Mouse (Mus musculus) Patski (cell line): ENCODE measurements around the gene H2-Ob. TPM values are rescaled to one million over a fixed set of nuclear protein-coding genes. Genes with fewer than 3 reads are reported as not detected.

Experiments used
- ATAC-seq: fragments of 100-300 bp; one replicate; pipeline ENCODE4 v1.8.0; 2021
- CTCF ChIA-PET: fragments of 350-600 bp; sonication (Branson Sonifier 250); formaldehyde crosslinking; loops from one replicate; lab custom pipeline; 2022; ENCODE audit warnings: inconsistent platforms; lab: Charles Lee
- POLR2A ChIA-PET: fragments of 350-600 bp; sonication (Branson Sonifier 250); formaldehyde crosslinking; loops from one replicate; lab custom pipeline; 2022; ENCODE audit warnings: antibody characterized with exemption, inconsistent platforms; lab: Charles Lee
- DNase-seq: peaks from one replicate; pipeline ENCODE4 v3.0.0-alpha.2; 2011; ENCODE audit warnings: low read depth, low spot score
- H3K27me3 ChIP-seq: fragments of 371-371 bp; one replicate; pipeline ENCODE4 v1.5.1; 2021
- CTCF ChIP-seq: fragments of 100-300 bp; IDR thresholded peaks from one replicate; pipeline ENCODE4 v1.5.1; 2021
- in situ Hi-C: fragments of 300-500 bp; cut with MboI; formaldehyde crosslinking; loops from 3 replicates; pipeline ENCODE4 v1.11.1; 2018; ENCODE audit warnings: low pct_unique_long_range_greater_than_20kb, mixed read lengths
- polyA plus RNA-seq: library from polyadenylated mRNA; unstranded; gene quantifications from one replicate; pipeline ENCODE4 v1.2.3, GENCODE M21; 2021

The H2-Ob gene
- polyA plus RNA-seq, 1 experiment from 2014 or later, result not detected

DNA sequence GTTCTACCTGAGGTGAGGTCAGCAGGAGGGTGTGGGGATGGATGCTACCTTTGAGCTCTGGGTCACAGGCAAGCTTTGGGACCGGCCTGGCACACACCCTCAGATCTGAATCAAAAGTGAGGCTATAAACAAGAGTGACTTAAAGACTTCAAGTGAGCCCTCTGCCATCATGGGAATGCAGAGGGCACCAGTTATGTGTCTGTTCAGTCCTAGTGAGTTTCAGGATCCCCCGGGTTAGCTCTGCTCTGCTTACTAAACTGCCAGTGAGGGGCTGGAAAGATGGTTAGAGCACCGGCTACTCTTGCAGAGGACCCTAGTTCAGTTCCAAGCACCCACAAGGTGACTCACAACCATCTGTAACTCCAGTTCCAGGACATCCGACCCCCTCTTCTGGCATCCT, 53.9 kb downstream of the H2-Ob start:
- no peak for DNase-seq
- CTCF ChIA-PET, result no interaction called here
- POLR2A ChIA-PET, result no interaction called here
- no peak for ATAC-seq
- in situ Hi-C loops, result no loop called here
- peaks cover 22% of the 10 kb centered on the region for H3K27me3 ChIP-seq
- no peak for TF ChIP-seq CTCF

DNA sequence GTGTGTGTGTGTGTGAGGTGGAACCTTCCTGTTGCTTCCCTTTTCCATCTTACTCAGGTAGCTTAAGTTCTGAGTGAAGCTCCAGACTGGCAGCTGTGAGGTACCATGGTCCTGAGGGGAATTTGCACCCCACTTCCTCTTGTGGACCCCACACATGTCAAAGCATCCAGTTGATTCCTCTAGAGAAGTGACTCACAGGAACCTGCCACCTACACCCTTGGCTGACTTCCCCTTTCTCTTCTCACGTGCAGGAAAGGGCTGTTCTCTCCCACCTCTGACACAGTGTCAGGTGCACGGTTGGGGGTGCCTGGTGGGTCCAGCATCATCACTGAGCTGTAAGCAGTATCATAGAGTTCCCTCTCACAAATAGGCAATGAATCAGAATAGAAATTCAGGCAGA, 54.8 kb downstream of the H2-Ob start:
- ChIA-PET CTCF (no interaction called here), POLR2A (no interaction called here)

GRCm38 (mm10) chr17:34294249-34294648, 55.5 kb downstream of the H2-Ob start:
- in situ Hi-C loops, result no loop called here
- DNase-seq, result no peak
- CTCF ChIA-PET, result interaction anchor here (0.7 kb wide), 1 partner anchor 19 kb away, joined by 3 read pairs; no protein-coding TSS in a partner anchor
- POLR2A ChIA-PET, result no interaction called here
- no peak for TF ChIP-seq CTCF
- H3K27me3 ChIP-seq, result peaks cover 22% of the 10 kb centered on the region
- ATAC-seq, result no peak

More for the DNA sequence above, 54.8 kb downstream of the H2-Ob start:
- no peak for ATAC-seq
- TF ChIP-seq CTCF, result no peak
- in situ Hi-C loops, result no loop called here
- H3K27me3 ChIP-seq, result peaks cover 22% of the 10 kb centered on the region
- DNase-seq, result no peak

- ATAC-seq (no peak), DNase-seq (no peak)
- POLR2A ChIA-PET, result no interaction called here
- in situ Hi-C loops, result no loop called here
- no peak for TF ChIP-seq CTCF
- H3K27me3 ChIP-seq, result peaks cover 14% of the 10 kb centered on the region
- CTCF ChIA-PET, result no interaction called here
Observed at GRCm38 (mm10) chr17:34295307-34295706, 56.6 kb downstream of the H2-Ob start.

DNA sequence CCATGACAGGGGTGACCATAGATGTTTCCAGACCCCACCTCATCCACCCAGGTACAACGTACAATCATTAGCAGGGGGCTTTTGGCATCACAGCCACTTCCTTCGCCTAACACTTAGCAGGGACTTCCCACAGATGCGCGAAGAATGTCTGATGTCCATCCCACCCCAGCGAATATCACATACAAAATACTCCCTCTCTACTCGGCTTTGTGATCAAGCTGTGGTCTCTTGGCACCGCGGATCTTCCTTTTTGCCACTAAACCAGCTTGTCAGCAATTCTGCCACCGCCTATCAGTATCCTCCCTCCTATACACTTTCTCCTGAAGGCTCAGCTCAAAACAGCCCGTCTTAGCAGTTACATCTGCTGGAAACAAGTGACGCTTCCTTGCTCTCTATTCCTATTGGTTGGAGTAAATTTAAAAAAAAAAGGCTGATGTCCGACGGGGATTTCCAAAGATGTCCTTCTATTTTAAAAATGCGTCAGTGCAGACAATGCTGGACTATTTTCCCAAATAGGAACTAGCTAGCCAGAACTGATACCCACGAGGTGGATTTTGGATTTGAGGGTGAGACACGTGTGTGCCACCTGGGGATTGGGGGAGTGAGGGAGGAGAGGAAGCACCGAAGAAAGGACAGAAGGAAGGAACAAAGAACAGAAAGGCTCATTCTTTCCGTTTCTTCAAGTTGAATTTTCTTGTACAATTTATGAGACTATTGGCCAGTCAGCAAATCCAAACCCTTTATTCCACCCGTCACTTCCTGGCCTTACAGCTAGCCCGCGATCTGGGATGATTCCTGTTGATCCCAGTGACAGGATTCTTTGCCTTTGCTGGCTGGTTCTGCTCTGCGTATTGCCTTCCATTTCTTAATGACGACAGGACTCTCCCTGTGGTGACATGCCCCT, 57.4 kb downstream of the H2-Ob start:
- ChIA-PET POLR2A (no interaction called here), CTCF (no interaction called here)
- TF ChIP-seq CTCF, result no peak
- ATAC-seq (no peak), DNase-seq (no peak)
- peaks cover 10% of the 10 kb centered on the region for H3K27me3 ChIP-seq
- in situ Hi-C loops, result no loop called here

- POLR2A ChIA-PET, result no interaction called here
- CTCF ChIA-PET, result interaction anchor here (1.1 kb wide), 1 partner anchor 10 kb away, joined by 3 read pairs; no protein-coding TSS in a partner anchor
- DNase-seq (no peak), ATAC-seq (no peak)
- peaks cover 10% of the 10 kb centered on the region for H3K27me3 ChIP-seq
- no peak for TF ChIP-seq CTCF
- in situ Hi-C loops, result no loop called here
Observed at GRCm38 (mm10) chr17:34299356-34299755, 60.7 kb downstream of the H2-Ob start.

GRCm38 (mm10) chr17:34300071-34300470, 61.4 kb downstream of the H2-Ob start:
- no peak for ATAC-seq
- no peak for TF ChIP-seq CTCF
- ChIA-PET CTCF (interaction anchor here (1.1 kb wide), 1 partner anchor 11 kb away, joined by 3 read pairs; no protein-coding TSS in a partner anchor), POLR2A (no interaction called here)
- in situ Hi-C loops, result no loop called here
- DNase-seq, result no peak
- peaks cover 9% of the 10 kb centered on the region for H3K27me3 ChIP-seq

DNA sequence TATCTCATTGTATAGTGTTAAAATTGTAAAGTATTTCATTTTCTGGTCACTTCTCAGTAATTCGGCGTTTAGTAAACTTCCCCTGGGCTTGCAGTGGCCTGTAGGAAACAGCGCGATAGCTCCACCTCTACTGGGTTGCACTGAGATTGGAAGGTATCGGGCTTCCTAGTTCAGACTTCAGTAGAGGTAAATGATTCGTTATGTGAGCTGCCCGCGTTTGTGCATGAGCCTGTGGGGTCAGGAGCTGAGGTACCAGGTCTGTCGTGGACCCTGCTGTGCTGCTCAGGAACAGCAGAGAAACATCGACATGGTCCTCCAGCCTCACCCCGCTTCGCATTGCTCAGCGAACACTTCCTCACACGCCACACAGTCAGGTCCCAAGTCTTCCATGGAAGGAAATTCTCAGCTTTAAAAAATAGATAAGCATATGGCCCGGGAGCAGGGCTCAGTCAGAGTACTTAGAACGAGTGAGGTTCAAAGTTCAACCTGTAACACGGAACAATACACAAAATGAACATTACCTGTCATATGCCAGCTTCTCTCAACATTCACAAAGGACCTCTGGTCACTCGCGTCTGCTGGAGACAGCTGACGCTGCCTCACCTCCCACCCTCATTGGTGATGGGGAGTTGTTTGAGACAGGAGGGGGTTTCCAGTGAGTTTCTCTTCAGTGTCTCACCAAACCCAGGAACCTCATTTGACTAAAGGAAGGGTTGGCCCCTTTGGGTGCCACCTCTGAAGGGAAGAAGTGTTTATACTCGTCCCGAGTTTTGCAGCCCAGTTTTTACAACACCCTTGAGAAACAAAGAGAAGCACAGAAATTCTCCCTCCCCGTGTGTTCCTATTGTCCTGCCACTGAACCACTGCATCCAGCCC, 62.2 kb downstream of the H2-Ob start:
- TF ChIP-seq CTCF, result no peak
- CTCF ChIA-PET, result interaction anchor here (1.1 kb wide), 1 partner anchor 12 kb away, joined by 3 read pairs; no protein-coding TSS in a partner anchor
- in situ Hi-C loops, result no loop called here
- H3K27me3 ChIP-seq, result peaks cover 6% of the 10 kb centered on the region
- no peak for ATAC-seq
- DNase-seq, result no peak
- POLR2A ChIA-PET, result no interaction called here

GRCm38 (mm10) chr17:34301670-34302190, 63.0 kb downstream of the H2-Ob start:
- ATAC-seq (no peak), DNase-seq (no peak)
- CTCF ChIA-PET, result no interaction called here
- TF ChIP-seq CTCF, result no peak
- POLR2A ChIA-PET, result interaction anchor here (0.7 kb wide), 1 partner anchor 95 kb away, joined by 5 read pairs; no protein-coding TSS in a partner anchor
- peaks cover 6% of the 10 kb centered on the region for H3K27me3 ChIP-seq
- in situ Hi-C loops, result no loop called here

- POLR2A ChIA-PET, result no interaction called here
- ATAC-seq, result no peak
- in situ Hi-C loops, result no loop called here
Observed at GRCm38 (mm10) chr17:34303789-34304188, 65.1 kb downstream of the H2-Ob start.

More at GRCm38 (mm10) chr17:34303789-34304188, 65.1 kb downstream of the H2-Ob start:
- H3K27me3 ChIP-seq, result peaks cover 6% of the 10 kb centered on the region
- no peak for TF ChIP-seq CTCF
- CTCF ChIA-PET, result no interaction called here
- no peak for DNase-seq

Other genes with a start within 250 kb of the H2-Ob start
- gene H2-K1, start 238.6 kb upstream of the H2-Ob start, polyA plus RNA-seq, result 79.5 TPM
- 31.1 TPM for gene Ring1, start 214.2 kb upstream of the H2-Ob start, polyA plus RNA-seq
- gene H2-Ke6, start 210.8 kb upstream of the H2-Ob start, polyA plus RNA-seq, result 49.3 TPM
- 189 TPM for gene Slc39a7, start 207.2 kb upstream of the H2-Ob start, polyA plus RNA-seq
- gene Rxrb, start 207.1 kb upstream of the H2-Ob start, polyA plus RNA-seq, result 57.1 TPM
- 0.60 TPM for gene Col11a2, start 199.5 kb upstream of the H2-Ob start, polyA plus RNA-seq
- not detected for gene H2-Oa, start 146.6 kb upstream of the H2-Ob start, polyA plus RNA-seq
- 17.1 TPM for gene H2-DMa, start 119.4 kb upstream of the H2-Ob start, polyA plus RNA-seq
- gene Brd2, start 116.3 kb upstream of the H2-Ob start, polyA plus RNA-seq, result 239 TPM
- 8.2 TPM for gene H2-DMb2, start 95.6 kb upstream of the H2-Ob start, polyA plus RNA-seq
- 36.6 TPM for gene H2-DMb1, start 85.8 kb upstream of the H2-Ob start, polyA plus RNA-seq
- gene Tap1, start 51.4 kb upstream of the H2-Ob start, polyA plus RNA-seq, result 7.0 TPM
- 1.3 TPM for gene Psmb9, start 51.1 kb upstream of the H2-Ob start, polyA plus RNA-seq
- 18.7 TPM for gene Psmb8, start 41.2 kb upstream of the H2-Ob start, polyA plus RNA-seq
- 38.2 TPM for gene Tap2, start 35.4 kb upstream of the H2-Ob start, polyA plus RNA-seq
- gene H2-Ab1, start 18.8 kb downstream of the H2-Ob start, polyA plus RNA-seq, result 0.09 TPM
- not detected for gene H2-Aa, start 48.9 kb downstream of the H2-Ob start, polyA plus RNA-seq
- 0.32 TPM for gene H2-Eb1, start 67.0 kb downstream of the H2-Ob start, polyA plus RNA-seq
- gene H2-Eb2, start 86.8 kb downstream of the H2-Ob start, polyA plus RNA-seq, result not detected
- gene Btnl2, start 115.9 kb downstream of the H2-Ob start, polyA plus RNA-seq, result not detected
- not detected for gene Btnl1, start 138.2 kb downstream of the H2-Ob start, polyA plus RNA-seq
- gene BC051142, start 159.9 kb downstream of the H2-Ob start, polyA plus RNA-seq, result not detected
- gene Btnl4, start 238.4 kb downstream of the H2-Ob start, polyA plus RNA-seq, result not detected